Mouse (Mus musculus) kidney, adult 2 months (tissue): Measurements from ENCODE around the gene Mrpl51.

Source experiments
- CTCF ChIP-seq: fragments of 200-500 bp; conservative IDR thresholded peaks from 2 replicates; pipeline ENCODE4 v1.5.1; 2011; ENCODE audit warnings: low read depth, mild to moderate bottlenecking, control low read depth, low read length, moderate library complexity, mixed read lengths; ENCODE audit not compliant: insufficient read depth, insufficient read length
- POLR2A ChIP-seq: fragments of 200-500 bp; IDR thresholded peaks from one replicate; pipeline ENCODE4 v1.6.1; 2011; ENCODE audit warnings: low read depth, low read length, control low read depth

GRCm38 (mm10) chr6:125237421-125237820, 45.8 kb downstream of the Mrpl51 start:
- TF ChIP-seq CTCF (no peak), POLR2A (no peak)
